Mouse (Mus musculus) embryonic fibroblast, embryonic 13.5 days (primary cell): Measurements from ENCODE around the gene Gm28051.

Source experiments
- CTCF ChIP-seq: IDR thresholded peaks from 2 replicates; pipeline ENCODE4 v1.5.1; 2011; ENCODE audit warnings: mild to moderate bottlenecking, control low read depth, low read length, moderate library complexity, borderline replicate concordance; ENCODE audit not compliant: insufficient read depth
- POLR2A ChIP-seq: IDR thresholded peaks from 2 replicates; pipeline ENCODE4 v1.6.1; 2011; ENCODE audit warnings: low read depth, mild to moderate bottlenecking, control low read depth, low read length, moderate library complexity

GRCm38 (mm10) chr12:102695369-102696239 lies 62.0 kb downstream of the Gm28051 start:
- TF ChIP-seq POLR2A (no peak), CTCF (no peak)
